Mouse (Mus musculus) myocyte (in vitro differentiated cells): ENCODE measurements around the gene Nif3l1.

Experiments
- E2F4 ChIP-seq: IDR thresholded peaks from one replicate; pipeline ENCODE4 v1.6.1; 2011; ENCODE audit warnings: mild to moderate bottlenecking, control low read depth, moderate library complexity; ENCODE audit not compliant: insufficient read depth
- POLR2A ChIP-seq: IDR thresholded peaks from one replicate; pipeline ENCODE4 v1.6.1; 2011; ENCODE audit warnings: low read depth, mild to moderate bottlenecking, control low read depth, moderate library complexity; ENCODE audit not compliant: insufficient read length
- POLR2AphosphoS2 ChIP-seq: IDR thresholded peaks from one replicate; pipeline ENCODE4 v1.6.1; 2011; ENCODE audit warnings: low read depth, control low read depth; ENCODE audit not compliant: insufficient read length
- USF1 ChIP-seq: IDR thresholded peaks from one replicate; pipeline ENCODE4 v1.6.1; 2011; ENCODE audit warnings: low read depth, mild to moderate bottlenecking, control low read depth, moderate library complexity

DNA sequence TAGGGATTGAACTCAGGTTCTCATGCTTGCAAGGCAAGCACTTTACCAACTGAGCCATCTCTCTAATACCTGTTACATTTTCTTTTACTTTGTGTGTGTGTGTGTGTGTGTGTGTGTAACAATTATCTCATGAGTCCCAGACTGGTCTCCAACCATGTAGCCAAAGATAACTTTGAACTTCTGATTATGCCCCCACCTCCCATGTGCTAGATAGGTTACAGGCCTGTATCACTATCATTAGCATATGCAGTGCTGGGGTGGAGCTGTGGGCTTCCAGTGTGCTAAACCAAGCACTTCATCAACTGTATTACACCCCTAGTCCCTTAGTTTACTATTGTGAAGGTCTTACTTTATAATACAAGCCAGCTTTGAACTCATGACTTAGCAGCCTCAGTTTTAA lies 58.2 kb downstream of the Nif3l1 start:
- TF ChIP-seq POLR2AphosphoS2 (no peak), E2F4 (no peak), POLR2A (no peak), USF1 (no peak)
